Mouse (Mus musculus) ES-E14 (cell line): ENCODE results near the gene Srgap1. TPM values are rescaled to one million over a fixed set of nuclear protein-coding genes. Genes with fewer than 3 reads are reported as not detected.

Experiments used
- DNase-seq: peaks from one replicate; pipeline ENCODE4 v3.0.0-alpha.2; 2013; ENCODE audit warnings: low read depth, low spot score
- H3K27ac ChIP-seq: 2 replicates; pipeline ENCODE4 v1.5.1; 2012; ENCODE audit warnings: low read depth, mild to moderate bottlenecking, low read length, moderate library complexity, mixed read lengths; ENCODE audit not compliant: poor library complexity, insufficient read depth, severe bottlenecking
- H3K36me3 ChIP-seq: 2 replicates; pipeline ENCODE4 v1.6.1; 2012; ENCODE audit warnings: mild to moderate bottlenecking, low read length, moderate library complexity, mixed read lengths; ENCODE audit not compliant: control insufficient read depth, poor library complexity, insufficient read depth, severe bottlenecking
- H3K4me1 ChIP-seq, 2 experiments: fragments of 150-350 bp in 1 of 2; sonication (generic) in 1 of 2; 2 replicates each; pipeline ENCODE4 v1.6.1; 2012; ENCODE audit warnings: low read length in 2 of 2, mild to moderate bottlenecking in 1 of 2, mixed read lengths in 1 of 2; ENCODE audit not compliant: control insufficient read depth in 2 of 2, insufficient read depth in 2 of 2, poor library complexity in 1 of 2
- H3K4me3 ChIP-seq, 2 experiments: fragments of 150-350 bp in 1 of 2; sonication (generic) in 1 of 2; 2 replicates each; pipeline ENCODE4 v1.5.1; 2012; ENCODE audit warnings: low read length in 2 of 2, low read depth in 1 of 2, mild to moderate bottlenecking in 1 of 2, mixed read lengths in 1 of 2; ENCODE audit not compliant: insufficient read depth in 1 of 2, poor library complexity in 1 of 2, severe bottlenecking in 1 of 2
- H3K9ac ChIP-seq: 2 replicates; pipeline ENCODE4 v1.6.1; 2012; ENCODE audit warnings: low read depth, mild to moderate bottlenecking, low read length, mixed read lengths; ENCODE audit not compliant: poor library complexity, insufficient read depth, severe bottlenecking
- H3K9me3 ChIP-seq: fragments of 150-350 bp; sonication (generic); 2 replicates; pipeline ENCODE4 v1.6.1; 2012; ENCODE audit warnings: low read depth, mild to moderate bottlenecking, low read length; ENCODE audit not compliant: control insufficient read depth, insufficient read depth
- CHD2 ChIP-seq: IDR thresholded peaks from 2 replicates; pipeline ENCODE4 v1.6.1; 2014; ENCODE audit warnings: mild to moderate bottlenecking, low read depth, low read length, inconsistent platforms
- HCFC1 ChIP-seq: IDR thresholded peaks from 2 replicates; pipeline ENCODE4 v1.6.1; 2012; ENCODE audit warnings: low read length, inconsistent platforms, borderline replicate concordance; ENCODE audit not compliant: insufficient read depth
- MAFK ChIP-seq: IDR thresholded peaks from 2 replicates; pipeline ENCODE4 v1.6.1; 2014; ENCODE audit warnings: mild to moderate bottlenecking, low read depth, low read length, inconsistent platforms; ENCODE audit not compliant: insufficient read depth
- ZC3H11A ChIP-seq: IDR thresholded peaks from 2 replicates; pipeline ENCODE4 v1.6.1; 2012; ENCODE audit warnings: low read depth, mild to moderate bottlenecking, inconsistent platforms, low read length, borderline replicate concordance
- ZNF384 ChIP-seq: IDR thresholded peaks from 2 replicates; pipeline ENCODE4 v1.6.1; 2012; ENCODE audit warnings: low read depth, low read length, inconsistent platforms
- in situ Hi-C, 2 experiments: fragments of 600-800 bp; cut with MboI; formaldehyde crosslinking; loops; one replicate each; pipeline ENCODE4 v1.15.1; 2025; ENCODE audit warnings: low sequenced_read_pairs in 2 of 2, inconsistent platforms in 1 of 2; ENCODE audit not compliant: unreplicated experiment in 2 of 2
- total RNA-seq: library from RNA; depleted of rRNA; stranded (reverse); fragments of 300-350 nt; gene quantifications from 2 replicates; pipeline ENCODE4 v1.2.3, GENCODE M21; 2012

The Srgap1 gene
- total RNA-seq, 1 experiment = 0.94 TPM

DNA sequence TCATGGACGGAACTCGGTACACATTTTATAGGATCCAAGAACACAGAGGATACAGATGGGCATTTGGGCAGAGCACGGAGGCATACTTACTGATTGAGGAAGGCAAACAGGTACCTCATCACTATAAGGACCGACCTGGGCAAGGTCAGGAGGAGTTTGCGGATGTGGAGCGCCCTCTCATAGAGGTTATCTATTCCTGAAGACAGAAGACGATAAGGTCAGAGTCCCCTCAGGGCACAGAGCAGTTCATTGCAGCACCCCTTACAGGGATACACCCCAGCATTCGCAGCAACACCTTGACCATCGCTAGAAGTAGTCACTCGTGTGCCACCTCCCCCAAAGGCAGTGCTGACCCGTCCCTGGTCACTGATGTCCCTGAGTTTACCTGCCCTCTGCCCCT lies 239.3 kb downstream of the Srgap1 start:
- Histone ChIP-seq H3K9ac (no peak overlapping the region), H3K36me3 (no peaks in the 10 kb centered on the region), H3K9me3 (no peaks in the 10 kb centered on the region), H3K4me1 (no peaks in the 10 kb centered on the region), H3K4me3 (no peak overlapping the region), H3K27ac (no peak overlapping the region)
- in situ Hi-C loops = no loop called here
- DNase-seq = no peak
- TF ChIP-seq MAFK (no peak), HCFC1 (no peak), ZC3H11A (no peak), CHD2 (no peak)

DNA sequence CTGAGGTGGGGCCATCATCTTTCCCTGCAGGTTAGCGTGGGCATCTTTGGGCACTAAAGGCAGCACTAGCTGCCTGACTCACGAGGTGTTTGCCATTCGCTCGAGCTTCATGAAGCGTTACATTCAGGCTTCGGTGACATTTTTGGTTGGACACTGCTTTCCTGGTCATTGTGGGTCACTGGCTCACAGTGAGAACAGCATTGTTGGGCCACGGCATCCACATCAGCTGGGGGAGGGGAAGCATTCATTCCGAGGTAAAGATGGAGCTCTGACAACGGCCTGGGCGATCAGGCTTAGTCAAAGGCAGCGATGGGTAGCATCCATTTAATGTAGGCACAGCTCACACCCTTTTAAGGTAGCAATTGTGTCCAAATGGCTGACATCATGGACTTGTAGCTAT lies 240.3 kb downstream of the Srgap1 start:
- no peak for TF ChIP-seq HCFC1
- TF ChIP-seq CHD2 = no peak
- no peak for TF ChIP-seq ZNF384
- TF ChIP-seq MAFK = no peak
- TF ChIP-seq ZC3H11A = no peak
- in situ Hi-C loops = no loop called here
- Histone ChIP-seq H3K4me1 (no peaks in the 10 kb centered on the region), H3K9ac (no peak overlapping the region), H3K9me3 (no peaks in the 10 kb centered on the region), H3K27ac (no peak overlapping the region), H3K36me3 (no peaks in the 10 kb centered on the region), H3K4me3 (no peak overlapping the region)
- no peak for DNase-seq

- in situ Hi-C loops = no loop called here
- no peak overlapping the region for H3K27ac ChIP-seq
- DNase-seq = no peak
Measured at GRCm38 (mm10) chr10:121805933-121806341, 241.2 kb downstream of the Srgap1 start.

GRCm38 (mm10) chr10:121804551-121804950 lies 242.6 kb downstream of the Srgap1 start:
- Histone ChIP-seq H3K9me3 (no peaks in the 10 kb centered on the region), H3K36me3 (no peaks in the 10 kb centered on the region), H3K27ac (no peak overlapping the region; the same call in 1 of the 2 replicates), H3K4me3 (no peak overlapping the region), H3K4me1 (no peaks in the 10 kb centered on the region), H3K9ac (no peak overlapping the region)
- in situ Hi-C loops = no loop called here
- TF ChIP-seq MAFK = no peak
- TF ChIP-seq HCFC1 = no peak
- TF ChIP-seq ZC3H11A = no peak
- DNase-seq = no peak

More at GRCm38 (mm10) chr10:121805933-121806341, 241.2 kb downstream of the Srgap1 start:
- H3K4me1 ChIP-seq = no peaks in the 10 kb centered on the region
- TF ChIP-seq CHD2 = no peak
- no peak for TF ChIP-seq ZC3H11A
- no peak for TF ChIP-seq HCFC1
- TF ChIP-seq MAFK = no peak
- no peak for TF ChIP-seq ZNF384
- H3K4me3 ChIP-seq = no peak overlapping the region
- no peaks in the 10 kb centered on the region for H3K9me3 ChIP-seq
- H3K36me3 ChIP-seq = no peaks in the 10 kb centered on the region
- H3K9ac ChIP-seq = no peak overlapping the region

DNA sequence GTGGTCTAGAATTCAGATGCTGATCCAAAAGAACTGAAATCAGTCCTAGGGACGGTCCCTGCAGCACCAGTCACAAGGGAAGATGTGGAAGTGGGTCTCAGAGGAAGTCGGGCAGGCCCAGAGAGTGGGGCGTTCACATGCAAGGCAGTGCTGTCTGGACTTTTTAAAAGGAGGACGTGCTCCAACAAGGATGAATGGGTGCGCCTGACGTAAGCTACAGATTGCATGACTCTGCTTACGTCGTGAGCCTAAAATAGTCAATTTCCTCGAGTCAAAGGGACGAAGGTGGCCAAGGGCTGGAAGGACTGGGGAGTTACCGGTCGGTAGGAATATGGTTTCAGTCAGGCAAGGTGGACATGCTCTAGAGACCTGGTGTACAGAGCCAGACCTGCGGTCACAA lies 247.1 kb downstream of the Srgap1 start:
- Histone ChIP-seq H3K9ac (no peak overlapping the region), H3K4me3 (no peak overlapping the region), H3K27ac (no peak overlapping the region), H3K4me1 (no peaks in the 10 kb centered on the region), H3K9me3 (no peaks in the 10 kb centered on the region), H3K36me3 (no peaks in the 10 kb centered on the region)
- no peak for DNase-seq
- in situ Hi-C loops = no loop called here
- TF ChIP-seq ZC3H11A (no peak), HCFC1 (no peak), CHD2 (no peak), ZNF384 (no peak), MAFK (no peak)
